In the genomic region with DNA sequence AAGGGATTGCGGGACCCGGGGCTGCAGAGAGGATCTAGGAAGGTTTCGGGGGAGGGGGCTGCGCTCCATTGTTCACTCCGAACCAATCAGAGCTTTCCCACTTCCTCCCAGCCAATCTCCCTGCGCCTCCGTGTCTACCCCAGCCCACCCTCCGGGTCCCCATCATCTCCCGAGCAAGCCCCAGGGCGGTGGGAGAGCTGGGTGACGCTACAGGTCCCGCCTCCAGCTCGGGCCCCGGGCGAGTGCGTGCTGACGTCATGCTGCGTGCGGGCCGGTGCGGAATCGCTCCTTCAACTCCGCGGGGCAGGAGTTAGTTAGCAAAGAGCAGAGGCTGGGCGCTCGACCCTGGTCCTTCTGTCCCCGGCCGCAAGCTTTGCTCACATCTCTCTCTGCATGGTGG, we compare ENCODE assay signal across 8 mouse cellular contexts. TPM values are rescaled to one million over a fixed set of nuclear protein-coding genes. Genes with fewer than 3 reads are reported as not detected.
A peak's percentile ranks its signal among the peaks of the same experiment; 100 is the strongest.
DNase-seq lines count a peak whose midpoint lies in the region; ATAC-seq and TF ChIP-seq lines count a peak whose summit lies in the region.

No protein-coding gene starts in this region.

- peak; percentile 8 to 20 for DNase-seq in frontal cortex, postnatal 14 days (ENCODE audit: low spot score in 2 of 2)
- DNase-seq in Muller cell, postnatal 12 days (ENCODE audit: inconsistent ontology term), result peak; percentile 67
- DNase-seq in heart, postnatal 0 days (ENCODE audit: low spot score), result no peak
- peak; percentile 84 for DNase-seq in limb, embryonic 14.5 days (ENCODE audit: low spot score)
- peak; percentile 60 for DNase-seq in midbrain, postnatal 0 days (ENCODE audit: low spot score)
- peak; percentile 74 for DNase-seq in thymus, adult 2 months

- peak overlapping the region; percentile 48 for H3K4me3 ChIP-seq in embryonic facial prominence, embryonic 13.5 days
- H3K4me3 ChIP-seq in heart, postnatal 0 days (ENCODE audit: low read depth, low read length), result peak overlapping the region; percentile 47
- H3K4me3 ChIP-seq in limb, embryonic 14.5 days (replicated peaks; ENCODE audit: low read length), result peak overlapping the region; percentile 42
- H3K4me3 ChIP-seq in midbrain, postnatal 0 days (ENCODE audit: low read depth, low read length), result peak overlapping the region; percentile 20
- peak overlapping the region; percentile 40 for H3K4me3 ChIP-seq in thymus, adult 2 months (ENCODE audit: control insufficient read depth, insufficient read depth, low read length)

- peak overlapping the region; percentile 79 for H3K4me2 ChIP-seq in embryonic facial prominence, embryonic 13.5 days
- H3K4me2 ChIP-seq in heart, postnatal 0 days (ENCODE audit: low read depth, low read length), result peak overlapping the region; percentile 64
- peak overlapping the region; percentile 67 for H3K4me2 ChIP-seq in limb, embryonic 14.5 days (replicated peaks; ENCODE audit: low read depth, low read length, severe bottlenecking)
- H3K4me2 ChIP-seq in midbrain, postnatal 0 days (ENCODE audit: low read depth, low read length, poor library complexity, severe bottlenecking), result peak overlapping the region; percentile 48

- H3K9ac ChIP-seq in embryonic facial prominence, embryonic 13.5 days, result peak overlapping the region; percentile 61
- no peak overlapping the region for H3K9ac ChIP-seq in heart, postnatal 0 days (replicated peaks; ENCODE audit: low read depth, low read length)
- H3K9ac ChIP-seq in limb, embryonic 14.5 days (ENCODE audit: low read depth, low read length, severe bottlenecking), result peak overlapping the region; percentile 45
- H3K9ac ChIP-seq in midbrain, postnatal 0 days (replicated peaks; ENCODE audit: low read length, poor library complexity, severe bottlenecking), result no peak overlapping the region

- H3K4me1 ChIP-seq in embryonic facial prominence, embryonic 13.5 days, result peaks cover 51% of the 10 kb centered on the region
- H3K4me1 ChIP-seq in heart, postnatal 0 days (ENCODE audit: control insufficient read depth, insufficient read depth), result peaks cover 9% of the 10 kb centered on the region; the same call in 1 of the 2 replicates
- H3K4me1 ChIP-seq in limb, embryonic 14.5 days (ENCODE audit: control insufficient read depth, insufficient read depth, low read length), result peaks cover 20% of the 10 kb centered on the region
- peaks cover under 1% of the 10 kb centered on the region; the same call in 1 of the 2 replicates for H3K4me1 ChIP-seq in midbrain, postnatal 0 days (ENCODE audit: insufficient read depth, low read length)
- peaks cover 15% of the 10 kb centered on the region for H3K4me1 ChIP-seq in thymus, adult 2 months (replicated peaks; ENCODE audit: control insufficient read depth, insufficient read depth, low read length)

- no peak for TF ChIP-seq EP300 in heart, postnatal 0 days (IDR thresholded peaks at IDR 0.05; ENCODE audit: low read depth)

- under 1% methylated on average over 28 of the region's 28 CpGs for WGBS in embryonic facial prominence, embryonic 13.5 days
- 1% methylated on average over 27 of the region's 28 CpGs for WGBS in heart, postnatal 0 days
- under 1% methylated on average over 27 of the region's 28 CpGs for WGBS in limb, embryonic 14.5 days
- WGBS in midbrain, postnatal 0 days, result under 1% methylated on average over 28 of the region's 28 CpGs
- WGBS in thymus, adult 2 months, result 1% methylated on average over 28 of the region's 28 CpGs

- no peak for TF ChIP-seq POLR2A in limb, embryonic 14.5 days (IDR thresholded peaks at IDR 0.05; ENCODE audit: borderline replicate concordance, extremely low read depth, insufficient read depth, insufficient read length)
- no peak for TF ChIP-seq POLR2A in thymus, adult 2 months (IDR thresholded peaks at IDR 0.05; ENCODE audit: control insufficient read depth, extremely low read depth, insufficient read depth, low read length, poor library complexity)

- H3K27ac ChIP-seq in embryonic facial prominence, embryonic 13.5 days, result peak overlapping the region; percentile 62; the same call in 1 of the 2 replicates
- H3K27ac ChIP-seq in heart, postnatal 0 days (ENCODE audit: low read depth), result no peak overlapping the region
- no peak overlapping the region for H3K27ac ChIP-seq in limb, embryonic 14.5 days (replicated peaks; ENCODE audit: low read depth, low read length)
- H3K27ac ChIP-seq in midbrain, postnatal 0 days (ENCODE audit: low read depth, low read length), result no peak overlapping the region
- H3K27ac ChIP-seq in thymus, adult 2 months (ENCODE audit: control insufficient read depth, insufficient read depth, low read length), result no peak overlapping the region

- no peak for ATAC-seq in frontal cortex, adult (ENCODE audit: low TSS enrichment)
- ATAC-seq in embryonic facial prominence, embryonic 13.5 days (ENCODE audit: insufficient number of reproducible peaks, insufficient read depth, low FRiP score, low TSS enrichment, low read depth), result peak; percentile 89
- no peak; the same call in 1 of the 2 replicates for ATAC-seq in heart, postnatal 0 days (ENCODE audit: insufficient read depth, low read depth)
- ATAC-seq in limb, embryonic 14.5 days (ENCODE audit: low FRiP score, low read depth), result peak; percentile 94
- peak; percentile 62 for ATAC-seq in midbrain, postnatal 0 days (ENCODE audit: low FRiP score)

- H3K9me3 ChIP-seq in embryonic facial prominence, embryonic 13.5 days, result no peaks in the 10 kb centered on the region
- no peaks in the 10 kb centered on the region for H3K9me3 ChIP-seq in heart, postnatal 0 days (replicated peaks; ENCODE audit: control insufficient read depth, low read length)
- no peaks in the 10 kb centered on the region for H3K9me3 ChIP-seq in limb, embryonic 14.5 days (ENCODE audit: control insufficient read depth, low read length)
- no peaks in the 10 kb centered on the region for H3K9me3 ChIP-seq in midbrain, postnatal 0 days (ENCODE audit: low read length)

- peaks cover 93% of the 10 kb centered on the region for H3K27me3 ChIP-seq in embryonic facial prominence, embryonic 13.5 days
- peaks cover 96% of the 10 kb centered on the region for H3K27me3 ChIP-seq in heart, postnatal 0 days (ENCODE audit: control insufficient read depth, insufficient read depth, low read length)
- peaks cover 64% of the 10 kb centered on the region for H3K27me3 ChIP-seq in limb, embryonic 14.5 days (ENCODE audit: control insufficient read depth, insufficient read depth, low read length)
- peaks cover 52% of the 10 kb centered on the region for H3K27me3 ChIP-seq in midbrain, postnatal 0 days (ENCODE audit: insufficient read depth, low read length)
- H3K27me3 ChIP-seq in thymus, adult 2 months (ENCODE audit: control insufficient read depth, insufficient read depth, low read length), result peaks cover 52% of the 10 kb centered on the region

- TF ChIP-seq CTCF in heart, postnatal 0 days (IDR thresholded peaks at IDR 0.05; ENCODE audit: low read depth), result no peak
- no peak for TF ChIP-seq CTCF in midbrain, postnatal 0 days (IDR thresholded peaks at IDR 0.05)
- TF ChIP-seq CTCF in thymus, adult 2 months (IDR thresholded peaks at IDR 0.05; ENCODE audit: borderline replicate concordance, control insufficient read depth, extremely low read depth, insufficient read depth, low read length, poor library complexity), result no peak

- no peaks in the 10 kb centered on the region for H3K36me3 ChIP-seq in embryonic facial prominence, embryonic 13.5 days
- no peaks in the 10 kb centered on the region for H3K36me3 ChIP-seq in heart, postnatal 0 days (replicated peaks; ENCODE audit: control insufficient read depth, insufficient read depth, low read length)
- H3K36me3 ChIP-seq in limb, embryonic 14.5 days (ENCODE audit: control insufficient read depth, insufficient read depth, low read length), result no peaks in the 10 kb centered on the region
- no peaks in the 10 kb centered on the region for H3K36me3 ChIP-seq in midbrain, postnatal 0 days (ENCODE audit: insufficient read depth, low read length)
- no peaks in the 10 kb centered on the region for H3K36me3 ChIP-seq in thymus, adult 2 months (ENCODE audit: control insufficient read depth, insufficient read depth, low read length)

RNA-seq across cellular contexts. Expression of a gene that starts 2.4 kb away (rescaled TPM):
- polyA plus RNA-seq in embryonic facial prominence, embryonic 13.5 days (2015; fragmentation: Nextera tagmentation; extraction: Ambion mirVana), result 3.3 and 4.0 TPM in 2 replicates
- not detected in 2 replicates for total RNA-seq in heart, postnatal 0 days (2014; rRNA removed; ENCODE audit: low replicate concordance)
- polyA plus RNA-seq in heart, postnatal 0 days (2015; fragmentation: Nextera tagmentation; extraction: Ambion mirVana), result not detected in 2 replicates
- 0.55 and 1.5 TPM in 2 replicates for polyA plus RNA-seq in limb, embryonic 14.5 days (2012; rRNA removed)
- polyA plus RNA-seq in limb, embryonic 14.5 days (2014; fragmentation: Nextera tagmentation; extraction: Ambion mirVana), result 0.22 and 0.72 TPM in 2 replicates
- total RNA-seq in midbrain, postnatal 0 days (2014; rRNA removed), result 0.14 TPM in 1 of 2 replicates, not detected in the other
- 0.39 TPM in 1 of 2 replicates, not detected in the other for polyA plus RNA-seq in midbrain, postnatal 0 days (2015; fragmentation: Nextera tagmentation; extraction: Ambion mirVana)
- 3.8 and 4.5 TPM in 2 replicates for polyA plus RNA-seq in thymus, adult 2 months (2012; rRNA removed)

RNA-seq across cellular contexts. Expression of a gene that starts 28.8 kb away (rescaled TPM):
- 176 and 189 TPM in 2 replicates for polyA plus RNA-seq in embryonic facial prominence, embryonic 13.5 days (2015; fragmentation: Nextera tagmentation; extraction: Ambion mirVana)
- 85.6 and 94.5 TPM in 2 replicates for total RNA-seq in heart, postnatal 0 days (2014; rRNA removed; ENCODE audit: low replicate concordance)
- polyA plus RNA-seq in heart, postnatal 0 days (2015; fragmentation: Nextera tagmentation; extraction: Ambion mirVana), result 929 and 949 TPM in 2 replicates
- 57.8 and 77.2 TPM in 2 replicates for polyA plus RNA-seq in limb, embryonic 14.5 days (2012; rRNA removed)
- polyA plus RNA-seq in limb, embryonic 14.5 days (2014; fragmentation: Nextera tagmentation; extraction: Ambion mirVana), result 185 and 189 TPM in 2 replicates
- total RNA-seq in midbrain, postnatal 0 days (2014; rRNA removed), result 11.5 and 13.7 TPM in 2 replicates
- 94.6 and 99.1 TPM in 2 replicates for polyA plus RNA-seq in midbrain, postnatal 0 days (2015; fragmentation: Nextera tagmentation; extraction: Ambion mirVana)
- 41.9 and 45.3 TPM in 2 replicates for polyA plus RNA-seq in thymus, adult 2 months (2012; rRNA removed)

Comparison
In these comparisons a context has a peak if more than half of its experiments do, and no peak if none do; other contexts are left out.
1. ATAC-seq: peak in embryonic facial prominence, embryonic 13.5 days (single experiment), limb, embryonic 14.5 days (single experiment) and midbrain, postnatal 0 days (single experiment); none in frontal cortex, adult (single experiment) and heart, postnatal 0 days (single experiment).
2. H3K9ac ChIP-seq: peak in embryonic facial prominence, embryonic 13.5 days (single experiment) and limb, embryonic 14.5 days (single experiment); none in heart, postnatal 0 days (single experiment) and midbrain, postnatal 0 days (single experiment).
3. Peak in every context shown above with its lines, with median percentiles within 50 percentile points of each other: H3K4me2 ChIP-seq and H3K4me3 ChIP-seq.